Mouse (Mus musculus) layer of hippocampus, adult 2 months (tissue): Measurements from ENCODE around the gene Mrps2. TPM values are rescaled to one million over a fixed set of nuclear protein-coding genes. Genes with fewer than 3 reads are reported as not detected.
A peak's percentile ranks its signal among the peaks of the same experiment; 100 is the strongest.

ENCODE experiments used
- DNase-seq, 2 experiments: peaks; one replicate each; pipeline ENCODE4 v3.0.0; 2022; ENCODE audit warnings: low spot score in 2 of 2
- H3K27ac ChIP-seq: fragments of 200-600 bp; 2 replicates; pipeline ENCODE4 v1.8.1; 2022
- H3K4me3 ChIP-seq: fragments of 200-600 bp; 2 replicates; pipeline ENCODE4 v1.8.1; 2022; ENCODE audit warnings: mild to moderate bottlenecking
- CTCF ChIP-seq: fragments of 200-600 bp; conservative IDR thresholded peaks from 2 replicates; pipeline ENCODE4 v1.8.1; 2022; ENCODE audit warnings: antibody characterized with exemption, mild to moderate bottlenecking, moderate library complexity
- long read RNA-seq, 2 experiments: library from polyadenylated mRNA; stranded (forward); transcript quantifications; one replicate each; pipeline ENCODE4 v2.0.0; 2021; ENCODE audit warnings: borderline mapping rate in 2 of 2
- total RNA-seq, 2 experiments: library from RNA; stranded (reverse); gene quantifications; 2 replicates each; pipeline ENCODE4 v1.2.3; 2021

The Mrps2 gene
- 10 to 100 TPM; 35.8 to 39.4 TPM for total RNA-seq
- long read RNA-seq, experiment 1, transcript Mrps2-201 (4 exons, 2,080 nt) = major isoform, 15 of 24 reads
- long read RNA-seq, experiment 1, partial matches to known transcripts = 8 of 24 reads
- long read RNA-seq, experiment 1, other reads (novel, unspliced or antisense) = 0 of 24 reads
- long read RNA-seq, experiment 2, transcript Mrps2-201 (4 exons, 2,080 nt) = major isoform, 20 of 28 reads
- long read RNA-seq, experiment 2, partial matches to known transcripts = 8 of 28 reads
- long read RNA-seq, experiment 2, other reads (novel, unspliced or antisense) = 0 of 28 reads

DNA sequence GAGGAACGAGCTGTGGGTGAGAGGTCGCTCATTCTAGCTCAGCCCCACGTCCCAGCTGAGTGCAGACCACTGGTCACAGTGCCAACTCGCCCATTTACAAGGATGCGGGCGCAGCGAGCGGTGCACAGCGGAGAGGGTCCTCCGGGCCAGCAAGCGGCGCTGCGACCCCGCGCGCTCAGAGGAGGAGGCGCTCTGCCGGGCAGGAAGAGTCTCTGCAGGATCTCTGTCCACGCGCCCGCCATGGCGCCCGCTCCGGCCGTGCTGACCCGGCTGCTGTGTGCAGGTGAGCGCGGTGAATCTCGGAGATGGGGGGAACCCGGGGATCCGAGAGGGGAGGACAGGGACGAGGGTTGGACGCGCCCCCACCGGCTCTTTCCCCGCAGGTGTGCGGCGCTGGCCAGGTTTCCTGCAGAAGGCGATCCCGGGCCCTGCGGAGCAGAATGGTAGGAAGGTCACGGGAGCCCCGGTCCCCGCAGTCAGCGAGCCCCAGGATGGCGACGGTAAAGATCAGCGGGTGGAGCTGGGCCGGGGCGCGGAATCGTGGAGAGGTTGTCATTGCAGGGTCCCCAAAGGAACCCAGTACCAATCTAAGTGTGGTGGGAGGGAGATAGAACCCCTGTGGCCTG lies at the start of gene Mrps2:
Mrps2 (plus strand) TSS at position 207 of the 626 bp plus-strand sequence.
- peak; percentile 79 to 90 for DNase-seq
- H3K27ac ChIP-seq = peak within 1 kb of the TSS; percentile 93
- peak; percentile 90 for TF ChIP-seq CTCF
- peak within 1 kb of the TSS; percentile 93 for H3K4me3 ChIP-seq

DNA sequence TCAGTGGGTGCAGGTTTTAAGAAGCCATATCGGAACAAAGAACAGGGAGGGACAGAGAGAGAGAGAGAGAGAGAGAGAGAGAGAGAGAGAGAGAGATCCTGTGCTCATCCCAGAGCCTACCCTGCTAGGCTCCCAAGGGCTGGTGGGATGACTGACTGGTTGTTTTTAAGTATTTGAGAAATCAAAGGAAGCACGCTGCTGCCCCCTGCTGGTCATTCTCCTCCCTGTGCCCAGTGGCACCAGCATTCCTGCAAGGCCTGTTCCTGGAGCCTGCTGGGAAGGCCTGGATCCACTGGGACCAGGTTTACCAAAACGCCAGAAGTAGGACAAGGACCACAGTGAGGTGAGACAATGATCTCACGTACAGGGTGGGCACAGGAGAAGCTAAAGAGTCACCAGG lies 48.0 kb upstream of the Mrps2 start:
- peak; percentile 92 for TF ChIP-seq CTCF
- Histone ChIP-seq H3K27ac (0 out of 2 replicates have a peak overlapping the region, but pooled peaks have one; percentile 7), H3K4me3 (no peak overlapping the region)
- DNase-seq = peak; percentile 93 to 98

DNA sequence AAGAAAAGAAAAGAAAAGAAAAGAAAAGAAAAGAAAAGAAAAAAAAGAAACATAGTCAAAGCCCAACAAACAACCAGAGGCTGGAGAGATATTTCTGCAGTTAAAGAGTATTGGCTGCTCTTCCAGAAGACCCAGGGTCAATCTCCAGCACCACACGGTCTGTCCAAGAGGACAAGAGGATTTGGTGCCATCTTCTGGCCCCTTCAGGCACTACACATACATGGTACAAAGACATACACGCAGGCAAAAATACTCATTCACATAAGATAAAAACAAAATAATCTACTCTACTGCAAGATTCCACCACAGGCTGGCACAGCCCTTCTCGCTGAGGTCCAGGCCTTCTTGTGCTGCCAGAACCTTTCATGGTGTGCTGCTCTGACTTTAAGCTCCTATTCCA lies 44.7 kb upstream of the Mrps2 start:
- H3K27ac ChIP-seq = no peak overlapping the region
- H3K4me3 ChIP-seq = no peak overlapping the region
- no peak for DNase-seq
- peak; percentile 76 for TF ChIP-seq CTCF

DNA sequence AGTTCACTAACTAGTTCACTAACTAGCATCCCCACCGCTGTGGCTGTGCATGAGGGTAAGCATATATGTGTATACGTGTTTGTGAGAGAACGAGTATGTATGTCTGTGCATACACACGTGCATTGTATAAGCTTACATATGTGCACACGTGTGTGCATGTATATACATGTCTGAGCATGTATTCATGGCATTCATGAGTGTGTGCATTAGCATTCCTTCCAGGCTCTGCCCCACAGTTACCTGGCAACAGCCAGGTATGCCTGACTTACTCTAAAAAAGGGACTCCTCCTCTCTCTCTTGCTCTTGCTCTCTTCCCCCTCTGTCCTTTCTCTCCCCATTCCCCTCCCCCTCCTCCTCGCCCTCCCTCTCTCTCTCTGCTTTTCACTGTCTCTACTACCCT lies 40.6 kb upstream of the Mrps2 start:
- no peak overlapping the region for H3K4me3 ChIP-seq
- TF ChIP-seq CTCF = no peak
- H3K27ac ChIP-seq = no peak overlapping the region
- no peak for DNase-seq

DNA sequence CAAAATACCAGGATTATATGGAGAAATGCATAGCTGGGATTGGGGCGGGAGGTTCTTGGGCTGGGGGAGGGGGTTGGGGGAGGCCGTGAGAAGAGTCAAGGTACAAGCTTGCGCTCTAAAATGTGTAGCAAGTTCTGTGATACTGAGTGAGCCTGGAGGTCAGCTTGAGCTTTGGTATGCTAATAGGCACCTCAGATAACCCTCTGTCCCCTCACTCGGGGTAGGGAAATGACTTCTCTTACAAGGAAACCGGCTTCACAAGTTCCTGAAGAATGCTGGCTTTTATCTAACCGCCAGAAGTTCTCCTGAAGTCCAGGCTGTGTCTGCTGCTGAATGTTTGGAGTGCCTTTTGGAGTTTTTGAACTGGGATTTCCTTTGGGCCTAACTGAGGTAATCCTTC lies 37.0 kb upstream of the Mrps2 start:
- no peak for DNase-seq
- no peak overlapping the region for H3K4me3 ChIP-seq
- no peak overlapping the region for H3K27ac ChIP-seq
- no peak for TF ChIP-seq CTCF

DNA sequence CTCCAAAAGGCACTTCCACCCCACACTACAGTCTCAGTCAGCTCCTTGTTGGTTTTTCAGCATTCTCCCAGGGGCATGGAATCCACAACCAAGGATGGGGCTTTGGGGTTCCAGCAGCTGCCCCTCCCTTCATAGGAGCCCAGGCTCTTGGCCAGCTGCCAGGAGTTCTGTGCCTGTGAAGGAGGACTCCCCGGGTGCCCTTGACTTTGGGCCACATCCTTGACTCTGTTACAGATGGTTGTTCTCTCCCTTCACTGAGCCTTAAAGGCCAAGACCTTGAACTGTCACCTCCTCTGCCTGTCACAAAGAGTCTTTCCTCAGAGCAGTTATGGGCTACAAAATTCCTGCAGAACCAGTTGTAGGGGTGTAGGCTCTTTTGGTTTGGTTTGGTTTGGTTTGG lies 35.1 kb upstream of the Mrps2 start:
- no peak for DNase-seq
- Histone ChIP-seq H3K4me3 (no peak overlapping the region), H3K27ac (no peak overlapping the region)
- no peak for TF ChIP-seq CTCF

DNA sequence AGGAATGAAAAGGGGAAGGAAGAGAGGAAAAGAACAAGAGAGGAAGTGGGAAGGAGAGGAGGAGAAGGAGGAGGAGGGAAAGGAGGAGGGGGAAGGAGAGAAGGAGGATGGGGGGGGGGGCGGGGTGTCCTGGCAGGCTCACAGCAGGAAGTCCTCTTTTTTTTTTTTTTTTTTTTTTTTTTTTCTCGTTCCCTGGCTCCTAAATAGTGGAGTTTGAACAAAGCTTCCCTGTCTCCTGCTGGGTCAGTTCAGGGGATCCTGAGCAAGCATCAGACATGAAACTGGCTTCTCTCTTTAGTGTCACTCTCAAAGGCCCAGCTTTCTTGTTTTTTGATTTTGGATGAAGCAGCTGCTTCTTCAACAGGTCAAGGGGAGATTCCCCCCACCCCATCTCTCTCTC lies 34.4 kb upstream of the Mrps2 start:
- no peak for DNase-seq
- Histone ChIP-seq H3K4me3 (no peak overlapping the region), H3K27ac (no peak overlapping the region)
- TF ChIP-seq CTCF = no peak

DNA sequence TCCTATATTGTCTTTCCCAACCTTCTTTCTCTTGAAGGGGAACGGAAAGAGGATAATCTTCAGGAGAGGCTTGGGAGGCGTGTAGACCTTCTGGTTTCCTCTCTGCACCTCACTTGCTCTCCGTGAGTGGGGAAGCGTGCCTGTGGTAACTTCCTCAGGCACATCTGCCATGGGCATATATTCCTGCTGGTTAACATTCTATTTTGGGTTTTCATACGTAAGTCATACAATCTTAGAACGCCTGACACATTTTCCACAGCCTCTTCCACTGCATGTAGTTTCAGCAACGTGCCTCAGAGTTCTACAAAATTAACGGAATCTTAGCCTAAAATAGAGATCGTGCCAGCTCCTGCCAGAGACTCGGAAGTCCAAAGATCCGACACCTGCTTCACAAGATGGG lies 32.5 kb upstream of the Mrps2 start:
- DNase-seq = no peak
- no peak for TF ChIP-seq CTCF
- no peak overlapping the region for H3K4me3 ChIP-seq
- no peak overlapping the region for H3K27ac ChIP-seq

DNA sequence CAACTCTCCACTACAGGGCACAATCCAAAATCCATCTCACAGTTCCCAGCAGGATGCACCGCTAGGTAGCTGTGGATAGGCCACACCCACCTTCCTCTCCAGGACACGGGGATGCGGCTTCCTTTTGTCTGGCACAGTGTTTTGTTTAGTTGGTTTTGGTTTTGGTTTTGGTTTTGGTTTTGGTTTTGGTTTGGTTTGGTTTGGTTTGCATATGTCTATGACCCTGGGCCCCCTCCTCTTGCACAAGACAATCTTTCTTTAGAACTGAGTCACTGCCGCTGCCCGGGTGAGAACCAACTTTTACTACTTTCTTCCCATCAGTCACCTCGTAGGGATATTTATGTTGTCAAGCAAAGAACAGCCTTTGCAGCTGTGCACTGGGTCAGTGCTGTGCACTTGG lies 27.0 kb upstream of the Mrps2 start:
- DNase-seq = no peak
- TF ChIP-seq CTCF = no peak
- no peak overlapping the region for H3K27ac ChIP-seq
- H3K4me3 ChIP-seq = no peak overlapping the region

DNA sequence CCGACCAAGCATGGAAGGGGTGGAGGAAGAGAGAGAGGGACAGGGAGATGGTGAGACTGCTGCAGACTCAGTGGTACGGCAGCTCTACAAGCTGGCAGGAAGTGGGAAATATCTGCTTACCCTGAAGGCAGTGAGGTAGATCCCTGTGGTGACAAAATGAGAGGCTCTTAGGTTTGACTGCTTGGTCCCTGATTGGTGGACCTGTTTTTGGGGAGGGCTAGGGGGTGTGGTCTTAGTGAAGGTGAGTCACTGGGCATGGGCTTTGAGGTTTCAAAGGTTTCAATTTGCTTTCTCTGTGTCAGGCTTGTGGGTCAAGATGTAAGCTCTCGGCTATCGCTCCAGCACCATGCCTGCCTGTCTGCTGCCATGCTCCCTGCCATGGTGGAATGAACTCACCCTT lies 22.8 kb upstream of the Mrps2 start:
- no peak for TF ChIP-seq CTCF
- no peak overlapping the region for H3K27ac ChIP-seq
- no peak for DNase-seq
- no peak overlapping the region for H3K4me3 ChIP-seq

DNA sequence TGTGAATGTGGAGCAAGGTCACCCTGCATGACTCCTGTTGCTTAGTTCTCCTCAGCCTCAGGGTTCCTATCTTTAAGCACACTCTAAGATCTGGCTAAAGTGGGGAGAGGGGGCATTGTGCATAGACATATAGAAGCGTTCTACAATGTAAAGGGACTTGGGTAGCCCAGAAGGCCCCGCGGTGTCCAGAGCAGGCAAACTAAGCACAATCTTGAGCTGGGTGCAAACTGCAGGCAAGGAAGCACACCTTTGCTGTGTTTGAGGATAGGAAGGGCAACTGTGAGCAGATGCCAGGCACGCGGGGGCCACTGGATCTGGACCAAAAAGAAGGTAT lies 21.7 kb upstream of the Mrps2 start:
- DNase-seq = no peak
- peak overlapping the region; percentile 84 for H3K27ac ChIP-seq
- no peak for TF ChIP-seq CTCF
- peak overlapping the region; percentile 71 for H3K4me3 ChIP-seq

DNA sequence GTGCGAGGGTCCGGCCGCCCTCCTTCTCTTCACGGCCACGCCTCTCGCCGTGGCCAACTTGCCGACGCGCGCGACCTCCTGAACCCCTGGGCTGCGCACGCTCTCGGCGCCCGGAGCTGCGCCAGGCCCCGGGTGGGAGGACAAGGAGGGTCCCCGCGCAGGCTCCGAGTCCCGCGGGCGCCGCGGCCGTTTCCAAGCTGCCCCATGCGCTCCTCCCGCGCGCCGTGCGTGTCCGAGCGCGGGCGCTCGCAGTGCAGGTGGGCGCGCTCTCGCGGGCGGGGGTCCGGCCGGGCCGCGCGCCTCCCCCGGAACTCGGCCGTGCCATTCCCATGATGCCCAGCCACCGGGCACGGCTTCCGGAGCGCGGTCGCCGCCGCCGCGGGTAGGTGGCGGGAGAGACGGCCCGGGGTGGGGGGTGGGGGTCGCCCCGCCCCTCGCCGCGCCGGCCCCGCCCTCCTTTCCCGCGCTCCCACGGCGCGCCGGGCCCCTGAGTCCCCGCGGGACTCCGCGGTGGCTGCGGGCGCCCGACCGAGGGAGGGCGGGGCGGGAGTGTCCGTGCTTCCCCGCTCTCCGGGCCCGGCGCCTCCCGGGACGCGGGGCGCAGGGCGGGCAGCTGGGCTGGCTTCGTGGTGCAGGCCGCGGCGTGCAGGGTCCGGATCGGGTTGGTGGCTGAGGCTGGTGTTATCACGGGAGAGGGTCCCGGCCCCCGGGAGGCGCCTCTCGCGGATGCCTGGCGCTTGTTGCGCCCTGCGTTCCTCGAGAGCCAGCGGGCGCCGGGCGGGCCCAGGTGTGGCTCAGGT lies 21.2 kb upstream of the Mrps2 start, which contains the start of gene Ppp1r26:
Ppp1r26 (plus strand) TSS at position 286 of the 800 bp plus-strand sequence.
- peak in 1 of 2 experiments; percentile 46 for DNase-seq
- TF ChIP-seq CTCF = no peak
- Histone ChIP-seq H3K27ac (peak within 1 kb of the TSS; percentile 84), H3K4me3 (peak within 1 kb of the TSS; percentile 71)

DNA sequence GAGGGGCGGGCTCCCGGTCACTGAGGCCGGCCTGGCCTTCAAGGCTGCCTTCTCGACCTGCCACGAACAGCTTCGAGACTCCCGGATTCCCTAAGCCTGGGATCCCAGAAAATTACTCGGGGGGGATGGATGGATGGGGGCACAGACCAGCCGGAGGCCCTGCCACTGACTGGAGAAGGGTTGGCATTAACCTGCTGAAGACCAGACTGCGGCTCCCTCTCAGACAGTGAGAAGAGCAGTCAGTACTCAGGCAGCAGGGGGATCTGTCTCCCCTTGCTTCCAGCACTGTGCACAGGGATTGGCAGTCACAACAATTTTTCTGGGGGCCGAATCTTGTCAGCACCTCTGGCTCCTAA lies 20.6 kb upstream of the Mrps2 start:
- no peak for TF ChIP-seq CTCF
- H3K4me3 ChIP-seq = peak overlapping the region; percentile 71
- H3K27ac ChIP-seq = peak overlapping the region; percentile 84
- no peak for DNase-seq
